Mouse (Mus musculus): Measurements from ENCODE around the gene Gtf2ird2. TPM values are rescaled to one million over a fixed set of nuclear protein-coding genes. Genes with fewer than 3 reads are reported as not detected.

Gtf2ird2 gene
- polyA plus RNA-seq, 1 experiment from 2014 or later = 7.9 TPM

DNA sequence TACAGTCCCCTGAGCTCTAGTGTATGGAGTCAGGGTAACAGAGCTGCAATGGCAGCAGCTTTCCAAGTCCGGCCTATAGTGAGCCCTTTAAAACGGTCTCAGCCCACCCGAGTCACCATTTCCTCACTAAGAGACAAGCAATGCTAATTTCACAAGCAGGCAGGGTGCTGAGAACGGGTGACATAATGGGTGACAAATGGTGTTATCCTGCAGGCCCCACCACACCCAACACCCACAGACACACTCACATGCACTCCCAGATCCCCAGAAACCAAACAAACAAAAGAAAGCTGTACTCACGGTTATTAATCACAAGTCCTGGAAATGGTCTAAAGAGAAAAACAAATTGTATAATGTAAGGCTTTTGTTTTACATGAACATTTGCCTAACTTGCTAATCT, 58.0 kb downstream of the Gtf2ird2 start:
- no peaks in the 10 kb centered on the region for H3K27me3 ChIP-seq (ENCODE audit: control insufficient read depth, insufficient read depth, low read length)
- no peaks in the 10 kb centered on the region for H3K9me3 ChIP-seq (ENCODE audit: control insufficient read depth, low read length)
- H3K4me1 ChIP-seq (ENCODE audit: control insufficient read depth, insufficient read depth, low read length) = no peaks in the 10 kb centered on the region
- peaks cover 80% of the 10 kb centered on the region for H3K36me3 ChIP-seq (ENCODE audit: control insufficient read depth, insufficient read depth, low read length)
- no peak overlapping the region for H3K4me3 ChIP-seq (ENCODE audit: low read depth, low read length)
- H3K9ac ChIP-seq (ENCODE audit: low read length) = no peak overlapping the region
- 88% methylated on average over 5 of the region's 5 CpGs for WGBS
- ATAC-seq (ENCODE audit: insufficient number of reproducible peaks, low FRiP score, low TSS enrichment, low read depth) (no peak), DNase-seq (ENCODE audit: low spot score) (no peak)
- H3K4me2 ChIP-seq (ENCODE audit: low read depth, severe bottlenecking) = no peak overlapping the region
- H3K27ac ChIP-seq (replicated peaks; ENCODE audit: low read depth, low read length) = no peak overlapping the region

DNA sequence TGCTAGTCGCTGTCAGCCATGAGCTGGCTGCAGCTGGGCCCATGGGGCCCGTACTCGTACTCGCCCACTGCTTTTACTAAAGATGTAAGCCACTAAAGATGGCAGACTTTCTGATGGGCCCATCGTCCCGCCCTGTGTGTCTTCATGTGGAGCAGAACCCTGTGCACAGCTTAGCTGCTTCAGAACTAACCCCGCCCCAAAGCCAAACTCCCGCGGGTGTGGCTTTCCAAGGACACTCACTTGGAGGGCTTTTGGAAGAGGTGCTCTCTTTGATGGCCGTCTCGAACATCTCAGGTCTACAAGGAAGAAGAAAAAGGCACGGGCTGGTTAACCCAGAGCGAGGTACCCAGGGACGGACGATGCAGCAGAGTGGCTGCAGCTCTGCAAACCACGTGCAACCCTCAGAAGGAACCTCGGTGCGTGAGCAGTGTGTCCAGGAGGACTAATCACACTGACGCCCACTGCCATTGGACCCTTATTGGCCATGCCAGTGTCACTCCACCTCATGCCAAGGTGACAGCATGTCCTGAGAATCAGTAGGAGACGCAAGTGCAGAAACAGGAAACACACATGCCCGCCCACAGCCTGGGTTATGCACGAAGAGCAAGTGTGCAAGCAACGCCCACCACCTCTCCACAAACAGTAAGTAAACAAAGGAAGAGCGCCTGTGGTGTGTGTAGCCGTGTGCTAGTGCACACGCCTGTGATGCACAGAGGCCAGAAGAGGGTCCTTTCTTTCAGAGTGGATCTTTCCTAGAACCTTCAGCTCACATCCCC, 60.0 kb downstream of the Gtf2ird2 start:
- ATAC-seq (ENCODE audit: insufficient number of reproducible peaks, low FRiP score, low TSS enrichment, low read depth) (no peak), DNase-seq (ENCODE audit: low spot score) (no peak)
- Histone ChIP-seq H3K9ac (ENCODE audit: low read length) (no peak overlapping the region), H3K27me3 (ENCODE audit: control insufficient read depth, insufficient read depth, low read length) (no peaks in the 10 kb centered on the region), H3K36me3 (ENCODE audit: control insufficient read depth, insufficient read depth, low read length) (peaks cover 86% of the 10 kb centered on the region), H3K4me3 (ENCODE audit: low read depth, low read length) (no peak overlapping the region), H3K4me1 (ENCODE audit: control insufficient read depth, insufficient read depth, low read length) (no peaks in the 10 kb centered on the region), H3K9me3 (ENCODE audit: control insufficient read depth, low read length) (no peaks in the 10 kb centered on the region), H3K4me2 (ENCODE audit: low read depth, severe bottlenecking) (no peak overlapping the region), H3K27ac (replicated peaks; ENCODE audit: low read depth, low read length) (no peak overlapping the region)
- 94% methylated on average over 26 of the region's 26 CpGs for WGBS

- WGBS = 95% methylated on average over 5 of the region's 5 CpGs
- H3K27me3 ChIP-seq (ENCODE audit: control insufficient read depth, insufficient read depth, low read length) = no peaks in the 10 kb centered on the region
- no peak overlapping the region for H3K27ac ChIP-seq (replicated peaks; ENCODE audit: low read depth, low read length)
Measured at GRCm38 (mm10) chr5:134244890-134245289, 61.1 kb downstream of the Gtf2ird2 start.

GRCm38 (mm10) chr5:134246146-134246545, 62.3 kb downstream of the Gtf2ird2 start:
- ATAC-seq (ENCODE audit: insufficient number of reproducible peaks, low FRiP score, low TSS enrichment, low read depth) = no peak
- Histone ChIP-seq H3K4me2 (ENCODE audit: low read depth, severe bottlenecking) (no peak overlapping the region), H3K4me3 (ENCODE audit: low read depth, low read length) (no peak overlapping the region), H3K9me3 (ENCODE audit: control insufficient read depth, low read length) (no peaks in the 10 kb centered on the region), H3K27ac (replicated peaks; ENCODE audit: low read depth, low read length) (no peak overlapping the region), H3K9ac (ENCODE audit: low read length) (no peak overlapping the region), H3K4me1 (ENCODE audit: control insufficient read depth, insufficient read depth, low read length) (no peaks in the 10 kb centered on the region), H3K27me3 (ENCODE audit: control insufficient read depth, insufficient read depth, low read length) (no peaks in the 10 kb centered on the region), H3K36me3 (ENCODE audit: control insufficient read depth, insufficient read depth, low read length) (peaks cover 81% of the 10 kb centered on the region)
- WGBS = 92% methylated on average over 5 of the region's 5 CpGs
- DNase-seq (ENCODE audit: low spot score) = no peak

More at GRCm38 (mm10) chr5:134244890-134245289, 61.1 kb downstream of the Gtf2ird2 start:
- no peak overlapping the region for H3K4me3 ChIP-seq (ENCODE audit: low read depth, low read length)
- no peaks in the 10 kb centered on the region for H3K9me3 ChIP-seq (ENCODE audit: control insufficient read depth, low read length)
- no peak for DNase-seq (ENCODE audit: low spot score)
- peaks cover 86% of the 10 kb centered on the region for H3K36me3 ChIP-seq (ENCODE audit: control insufficient read depth, insufficient read depth, low read length)
- no peak overlapping the region for H3K4me2 ChIP-seq (ENCODE audit: low read depth, severe bottlenecking)
- no peaks in the 10 kb centered on the region for H3K4me1 ChIP-seq (ENCODE audit: control insufficient read depth, insufficient read depth, low read length)
- ATAC-seq (ENCODE audit: insufficient number of reproducible peaks, low FRiP score, low TSS enrichment, low read depth) = no peak
- H3K9ac ChIP-seq (ENCODE audit: low read length) = no peak overlapping the region

- H3K4me3 ChIP-seq (ENCODE audit: low read depth, low read length) = no peak overlapping the region
- no peak overlapping the region for H3K27ac ChIP-seq (replicated peaks; ENCODE audit: low read depth, low read length)
- no peak for ATAC-seq (ENCODE audit: insufficient number of reproducible peaks, low FRiP score, low TSS enrichment, low read depth)
- 93% methylated on average over 14 of the region's 14 CpGs for WGBS
- H3K9ac ChIP-seq (ENCODE audit: low read length) = no peak overlapping the region
- H3K9me3 ChIP-seq (ENCODE audit: control insufficient read depth, low read length) = no peaks in the 10 kb centered on the region
- no peaks in the 10 kb centered on the region for H3K4me1 ChIP-seq (ENCODE audit: control insufficient read depth, insufficient read depth, low read length)
- no peaks in the 10 kb centered on the region for H3K27me3 ChIP-seq (ENCODE audit: control insufficient read depth, insufficient read depth, low read length)
- H3K4me2 ChIP-seq (ENCODE audit: low read depth, severe bottlenecking) = no peak overlapping the region
- peaks cover 82% of the 10 kb centered on the region for H3K36me3 ChIP-seq (ENCODE audit: control insufficient read depth, insufficient read depth, low read length)
- no peak for DNase-seq (ENCODE audit: low spot score)
Measured at GRCm38 (mm10) chr5:134248608-134249244, 64.9 kb downstream of the Gtf2ird2 start.

DNA sequence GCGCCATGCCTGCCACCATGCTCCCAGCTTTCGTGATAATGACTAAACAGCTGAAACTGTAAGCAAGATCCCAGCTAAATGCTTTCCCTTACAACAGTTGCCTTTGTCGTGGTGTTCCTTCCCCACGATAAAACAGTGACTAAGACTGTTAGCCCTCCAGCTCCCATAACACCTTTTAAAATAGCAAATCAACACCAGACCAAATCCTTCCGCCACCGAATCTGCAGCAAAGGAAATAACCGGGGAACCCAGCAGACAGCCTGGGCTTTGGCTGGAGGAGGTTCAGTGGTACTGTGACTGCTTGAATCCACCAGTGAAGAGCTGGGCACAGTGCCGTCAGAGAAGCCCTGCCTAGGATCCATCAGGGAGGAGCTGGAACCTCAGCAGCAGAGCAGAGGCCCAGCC, 65.4 kb downstream of the Gtf2ird2 start:
- 92% methylated on average over 8 of the region's 8 CpGs for WGBS
- no peak overlapping the region for H3K4me2 ChIP-seq (ENCODE audit: low read depth, severe bottlenecking)
- DNase-seq (ENCODE audit: low spot score) (no peak), ATAC-seq (ENCODE audit: insufficient number of reproducible peaks, low FRiP score, low TSS enrichment, low read depth) (no peak)
- no peak overlapping the region for H3K27ac ChIP-seq (replicated peaks; ENCODE audit: low read depth, low read length)
- no peak overlapping the region for H3K4me3 ChIP-seq (ENCODE audit: low read depth, low read length)
- no peaks in the 10 kb centered on the region for H3K9me3 ChIP-seq (ENCODE audit: control insufficient read depth, low read length)
- H3K4me1 ChIP-seq (ENCODE audit: control insufficient read depth, insufficient read depth, low read length) = no peaks in the 10 kb centered on the region
- no peak overlapping the region for H3K9ac ChIP-seq (ENCODE audit: low read length)
- H3K36me3 ChIP-seq (ENCODE audit: control insufficient read depth, insufficient read depth, low read length) = peaks cover 82% of the 10 kb centered on the region
- H3K27me3 ChIP-seq (ENCODE audit: control insufficient read depth, insufficient read depth, low read length) = no peaks in the 10 kb centered on the region

GRCm38 (mm10) chr5:134250601-134251000, 66.8 kb downstream of the Gtf2ird2 start:
- Histone ChIP-seq H3K27me3 (ENCODE audit: control insufficient read depth, insufficient read depth, low read length) (no peaks in the 10 kb centered on the region), H3K4me2 (ENCODE audit: low read depth, severe bottlenecking) (no peak overlapping the region; the same call in 1 of the 2 replicates), H3K4me3 (ENCODE audit: low read depth, low read length) (no peak overlapping the region), H3K36me3 (ENCODE audit: control insufficient read depth, insufficient read depth, low read length) (peaks cover 85% of the 10 kb centered on the region), H3K9me3 (ENCODE audit: control insufficient read depth, low read length) (no peaks in the 10 kb centered on the region), H3K4me1 (ENCODE audit: control insufficient read depth, insufficient read depth, low read length) (no peaks in the 10 kb centered on the region), H3K27ac (replicated peaks; ENCODE audit: low read depth, low read length) (no peak overlapping the region), H3K9ac (ENCODE audit: low read length) (no peak overlapping the region)
- WGBS = 100% methylated on average over 3 of the region's 3 CpGs
- ATAC-seq (ENCODE audit: insufficient number of reproducible peaks, low FRiP score, low TSS enrichment, low read depth) = no peak
- DNase-seq (ENCODE audit: low spot score) = no peak

- no peaks in the 10 kb centered on the region for H3K27me3 ChIP-seq (ENCODE audit: control insufficient read depth, insufficient read depth, low read length)
- peaks cover 83% of the 10 kb centered on the region for H3K36me3 ChIP-seq (ENCODE audit: control insufficient read depth, insufficient read depth, low read length)
- H3K4me1 ChIP-seq (ENCODE audit: control insufficient read depth, insufficient read depth, low read length) = no peaks in the 10 kb centered on the region
- no peaks in the 10 kb centered on the region for H3K9me3 ChIP-seq (ENCODE audit: control insufficient read depth, low read length)
- WGBS = 96% methylated on average over 4 of the region's 4 CpGs
- no peak overlapping the region for H3K9ac ChIP-seq (ENCODE audit: low read length)
- no peak for DNase-seq (ENCODE audit: low spot score)
- no peak overlapping the region; the same call in 1 of the 2 replicates for H3K4me2 ChIP-seq (ENCODE audit: low read depth, severe bottlenecking)
- no peak overlapping the region for H3K4me3 ChIP-seq (ENCODE audit: low read depth, low read length)
- no peak overlapping the region for H3K27ac ChIP-seq (replicated peaks; ENCODE audit: low read depth, low read length)
- ATAC-seq (ENCODE audit: insufficient number of reproducible peaks, low FRiP score, low TSS enrichment, low read depth) = no peak
Measured at GRCm38 (mm10) chr5:134251083-134251482, 67.3 kb downstream of the Gtf2ird2 start.
